Mouse (Mus musculus) cerebellum, adult 2 months (tissue): ENCODE results near the gene Frmd4a. TPM values are rescaled to one million over a fixed set of nuclear protein-coding genes. Genes with fewer than 3 reads are reported as not detected.

ENCODE experiments used
- DNase-seq, 2 experiments: peaks; one replicate each; pipeline ENCODE4 v3.0.0; 2021
- H3K27ac ChIP-seq: fragments of 200-500 bp; 2 replicates; pipeline ENCODE4 v1.5.1; 2012; ENCODE audit warnings: low read length, control low read depth, inconsistent platforms; ENCODE audit not compliant: insufficient read depth
- H3K27me3 ChIP-seq: fragments of 200-500 bp; 2 replicates; pipeline ENCODE4 v1.6.1; 2012; ENCODE audit warnings: inconsistent platforms, mild to moderate bottlenecking, low read length, moderate library complexity; ENCODE audit not compliant: control insufficient read depth, insufficient read depth
- H3K4me1 ChIP-seq: fragments of 200-500 bp; 2 replicates; pipeline ENCODE4 v1.6.1; 2011; ENCODE audit warnings: low read length; ENCODE audit not compliant: control insufficient read depth, insufficient read depth
- H3K4me3 ChIP-seq: fragments of 200-500 bp; replicated peaks from 2 replicates; pipeline ENCODE3; 2011; ENCODE audit warnings: mild to moderate bottlenecking, low read depth, low read length, control low read depth; ENCODE audit not compliant: insufficient read depth
- CTCF ChIP-seq: fragments of 200-500 bp; IDR thresholded peaks from 2 replicates; pipeline ENCODE4 v1.5.1; 2011; ENCODE audit warnings: low read depth, mild to moderate bottlenecking, control low read depth, low read length, moderate library complexity, borderline replicate concordance; ENCODE audit not compliant: insufficient read depth
- POLR2A ChIP-seq: fragments of 200-500 bp; IDR thresholded peaks from 2 replicates; pipeline ENCODE4 v1.6.1; 2011; ENCODE audit warnings: low read length, control low read depth, borderline replicate concordance; ENCODE audit not compliant: insufficient read depth
- WGBS: fragments of 180-500 bp; shearing (Covaris S2); methylation state at CpG from one replicate; pipeline ENCODE4 v1.1.7; 2018; 5-methylcytosine and 5-hydroxymethylcytosine counted together
- polyA plus RNA-seq: library from polyadenylated mRNA; depleted of rRNA; stranded (reverse); fragments of >200 nt; gene quantifications from 2 replicates; pipeline ENCODE4 v1.2.3, GENCODE M21; 2012

Frmd4a gene
- polyA plus RNA-seq, 1 experiment: 33.6 TPM

DNA sequence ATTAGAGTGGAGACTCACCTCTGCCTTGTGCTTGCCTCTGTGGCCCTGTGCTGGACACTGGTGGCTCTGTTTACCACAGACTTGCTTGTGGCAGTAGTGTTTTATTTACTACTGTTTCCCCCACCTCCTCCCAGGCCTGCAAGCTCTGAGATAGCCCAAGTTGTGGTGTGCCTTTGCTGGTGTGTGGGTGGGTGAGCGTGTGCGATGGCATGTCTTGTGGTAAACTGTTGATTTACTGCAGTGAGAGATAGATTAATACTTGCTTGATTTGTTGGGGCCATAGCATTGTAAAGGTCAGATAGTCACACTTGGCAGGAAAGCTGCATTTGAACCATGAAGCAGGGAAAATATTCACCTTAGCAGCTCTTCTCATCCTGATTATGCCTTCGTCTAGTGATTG lies 172.8 kb downstream of the Frmd4a start:
- H3K27me3 ChIP-seq: no peaks in the 10 kb centered on the region; the same call in 1 of the 2 replicates
- TF ChIP-seq CTCF (no peak), POLR2A (no peak)
- 93% methylated on average over 3 of the region's 3 CpGs for WGBS
- H3K4me1 ChIP-seq: peaks cover 4% of the 10 kb centered on the region
- DNase-seq: no peak
- no peak overlapping the region for H3K4me3 ChIP-seq
- no peak overlapping the region for H3K27ac ChIP-seq

DNA sequence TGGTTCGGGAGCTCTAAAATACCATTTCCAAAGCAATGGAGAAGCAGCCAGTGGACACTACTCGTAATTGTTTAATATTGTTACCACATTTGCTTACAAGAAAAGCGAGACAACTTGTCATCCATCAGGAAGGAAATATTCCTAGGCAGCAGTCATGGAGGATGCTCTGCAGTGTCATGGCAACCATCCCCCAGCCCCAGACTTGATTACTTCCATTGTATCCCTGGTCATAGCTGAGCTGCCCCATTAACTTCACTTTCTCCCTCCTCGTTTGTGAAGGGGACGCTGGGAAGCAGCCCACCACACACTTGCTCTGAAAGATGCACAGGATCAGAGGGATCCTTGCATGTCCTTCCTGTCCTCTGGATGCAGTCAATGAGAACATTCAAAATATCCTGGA lies 173.5 kb downstream of the Frmd4a start:
- no peak overlapping the region for H3K27ac ChIP-seq
- 54% methylated on average over 5 of the region's 5 CpGs for WGBS
- TF ChIP-seq POLR2A (no peak), CTCF (no peak)
- peaks cover 4% of the 10 kb centered on the region for H3K4me1 ChIP-seq
- DNase-seq: no peak
- no peak overlapping the region for H3K4me3 ChIP-seq
- H3K27me3 ChIP-seq: no peaks in the 10 kb centered on the region; the same call in 1 of the 2 replicates

GRCm38 (mm10) chr2:4193206-4193605 lies 175.7 kb downstream of the Frmd4a start:
- Histone ChIP-seq H3K27ac (no peak overlapping the region), H3K4me3 (no peak overlapping the region), H3K4me1 (no peaks in the 10 kb centered on the region; the same call in 1 of the 2 replicates), H3K27me3 (no peaks in the 10 kb centered on the region)
- TF ChIP-seq POLR2A: no peak
- no peak for TF ChIP-seq CTCF
- DNase-seq: no peak

DNA sequence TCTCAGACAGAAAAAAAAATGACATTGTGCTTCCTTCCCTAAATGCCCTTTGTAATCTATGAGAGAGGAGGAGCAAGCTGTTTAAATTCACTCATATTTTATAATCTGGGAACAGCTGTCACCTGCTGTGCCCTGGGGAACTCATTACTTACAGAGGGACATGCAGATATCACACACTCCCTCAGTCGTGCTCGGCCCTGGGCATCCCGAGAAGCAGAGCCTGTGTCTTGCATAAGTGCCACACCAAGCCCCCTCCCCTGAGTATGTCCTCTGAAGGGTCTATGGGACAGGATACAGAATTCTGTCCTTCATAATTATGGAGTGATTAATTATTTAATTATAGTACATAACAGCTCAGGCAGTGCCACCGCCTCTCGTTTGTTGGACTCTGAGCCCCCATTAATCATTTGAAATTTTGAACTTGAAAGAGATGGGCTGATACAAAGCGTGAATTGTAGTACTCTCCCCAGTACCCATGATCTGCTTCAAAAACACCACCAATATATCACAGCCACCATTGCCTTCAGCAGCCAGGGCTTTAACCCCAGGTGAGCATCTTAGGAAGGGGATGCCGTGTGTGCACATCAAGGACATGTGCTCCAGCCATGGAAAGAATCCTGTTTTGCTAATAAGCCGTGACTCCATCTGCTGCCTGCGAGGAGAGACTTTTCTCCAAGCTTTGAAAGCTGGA lies 177.0 kb downstream of the Frmd4a start:
- WGBS: 74% methylated on average over 9 of the region's 9 CpGs
- TF ChIP-seq POLR2A (no peak), CTCF (no peak)
- Histone ChIP-seq H3K27me3 (no peaks in the 10 kb centered on the region), H3K4me1 (no peaks in the 10 kb centered on the region; the same call in 1 of the 2 replicates), H3K27ac (no peak overlapping the region), H3K4me3 (no peak overlapping the region)
- no peak for DNase-seq

DNA sequence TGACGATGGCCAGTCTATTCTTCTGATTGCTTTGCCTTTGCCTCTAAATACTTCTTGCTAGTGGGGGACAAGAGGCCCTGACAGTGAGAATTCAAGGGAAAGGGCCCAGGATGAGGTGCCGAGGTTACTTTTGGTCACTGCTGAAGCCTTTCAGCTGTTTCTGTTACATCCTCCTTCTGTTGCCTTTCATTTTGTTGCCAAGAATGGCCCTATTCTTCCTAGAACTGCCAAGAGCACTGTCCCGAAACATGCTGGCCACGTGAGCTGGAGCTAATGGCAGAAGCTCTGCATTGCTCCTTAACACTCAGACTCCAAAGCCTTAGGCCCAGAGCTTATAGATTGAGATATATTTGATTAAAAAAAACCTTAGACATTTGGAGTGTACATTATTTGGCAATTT lies 178.5 kb downstream of the Frmd4a start:
- no peak for TF ChIP-seq CTCF
- no peak for TF ChIP-seq POLR2A
- 24% methylated on average over 4 of the region's 4 CpGs for WGBS
- DNase-seq: peak in 1 of 2 experiments; percentile 48
- H3K27me3 ChIP-seq: no peaks in the 10 kb centered on the region
- H3K27ac ChIP-seq: no peak overlapping the region
- H3K4me3 ChIP-seq: no peak overlapping the region
- no peaks in the 10 kb centered on the region; the same call in 1 of the 2 replicates for H3K4me1 ChIP-seq

- Histone ChIP-seq H3K27me3 (no peaks in the 10 kb centered on the region), H3K4me3 (no peak overlapping the region), H3K27ac (no peak overlapping the region), H3K4me1 (no peaks in the 10 kb centered on the region)
- WGBS: 12% methylated on average over 7 of the region's 7 CpGs
- TF ChIP-seq POLR2A (no peak), CTCF (no peak)
- DNase-seq: no peak
These were observed 191.7 kb downstream of the Frmd4a start for GRCm38 (mm10) chr2:4209234-4209633.

- WGBS: 5% methylated on average over 1 of the region's 1 CpGs
- TF ChIP-seq POLR2A (no peak), CTCF (no peak)
- DNase-seq: no peak
These were observed 204.9 kb downstream of the Frmd4a start for GRCm38 (mm10) chr2:4222497-4222828.

DNA sequence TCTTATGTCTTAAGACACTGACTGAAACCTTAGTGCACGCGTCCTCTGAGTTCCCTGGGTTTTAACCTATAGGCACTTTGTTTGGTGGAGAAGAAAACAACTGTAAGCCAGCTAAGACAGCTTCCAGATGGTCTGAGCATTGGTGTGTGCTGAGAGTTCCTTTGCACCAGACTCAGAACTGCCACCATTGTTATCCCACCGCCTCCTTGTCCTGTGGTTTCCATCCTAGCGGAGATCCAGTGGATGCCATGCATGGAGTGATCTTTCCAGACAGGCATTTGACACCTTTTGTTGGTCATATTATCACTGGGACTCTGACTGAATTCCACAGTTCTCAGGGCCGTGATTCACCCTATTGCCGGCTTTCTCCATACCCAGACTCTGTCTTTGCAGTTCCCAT lies 205.8 kb downstream of the Frmd4a start:
- no peak for TF ChIP-seq POLR2A
- no peak for TF ChIP-seq CTCF
- Histone ChIP-seq H3K4me3 (no peak overlapping the region), H3K4me1 (no peaks in the 10 kb centered on the region; the same call in 1 of the 2 replicates), H3K27ac (no peak overlapping the region), H3K27me3 (no peaks in the 10 kb centered on the region; the same call in 1 of the 2 replicates)
- DNase-seq: no peak
- WGBS: 98% methylated on average over 6 of the region's 6 CpGs

More at GRCm38 (mm10) chr2:4222497-4222828, 204.9 kb downstream of the Frmd4a start:
- Histone ChIP-seq H3K4me1 (no peaks in the 10 kb centered on the region; the same call in 1 of the 2 replicates), H3K27ac (no peak overlapping the region), H3K27me3 (no peaks in the 10 kb centered on the region), H3K4me3 (no peak overlapping the region)
